Mouse (Mus musculus): ENCODE measurements around the gene Snrnp25. TPM values are rescaled to one million over a fixed set of nuclear protein-coding genes. Genes with fewer than 3 reads are reported as not detected.

The Snrnp25 gene
- total and polyA plus RNA-seq, 3 experiments = 130 to 158 TPM; not detected in 1

GRCm38 (mm10) chr11:32253121-32253520 lies 47.9 kb downstream of the Snrnp25 start:
- Histone ChIP-seq H3K4me3 (ENCODE audit: control insufficient read depth in 1 of 2, insufficient read depth in 1 of 2, low read depth in 2 of 2, low read length in 2 of 2) (no peak overlapping the region), H3K4me1 (ENCODE audit: control insufficient read depth in 1 of 2, insufficient read depth in 2 of 2, low read length in 2 of 2) (peaks cover 13 to 36% of the 10 kb centered on the region in 2 experiments), H3K27me3 (ENCODE audit: control insufficient read depth in 1 of 2, insufficient read depth in 2 of 2, low read length in 2 of 2) (no peaks in the 10 kb centered on the region), H3K9ac (ENCODE audit: control insufficient read depth, low read depth, low read length, poor library complexity, severe bottlenecking) (no peak overlapping the region), H3K79me2 (ENCODE audit: control insufficient read depth, insufficient read depth, low read length, poor library complexity) (no peaks in the 10 kb centered on the region), H3K36me3 (ENCODE audit: control insufficient read depth in 1 of 2, insufficient read depth in 2 of 2, low read length in 2 of 2) (peaks cover 0 to 41% of the 10 kb centered on the region in 2 experiments; a peak in 2 of 4 replicates), H3K27ac (ENCODE audit: control insufficient read depth, low read depth, low read length) (no peak overlapping the region), H3K9me3 (replicated peaks; ENCODE audit: insufficient read depth, low read length) (no peaks in the 10 kb centered on the region)
- DNase-seq (ENCODE audit: low read depth, low spot score) = no peak
- no peak for TF ChIP-seq MAX (IDR thresholded peaks at IDR 0.05; ENCODE audit: low read length)
- TF ChIP-seq POLR2AphosphoS2 (IDR thresholded peaks at IDR 0.05; ENCODE audit: low read length) = no peak
- no peak for TF ChIP-seq ELF1 (IDR thresholded peaks at IDR 0.05; ENCODE audit: low read depth, low read length)
- TF ChIP-seq MAZ (IDR thresholded peaks at IDR 0.05; ENCODE audit: low read depth, low read length) = no peak
- TF ChIP-seq TCF12 (IDR thresholded peaks at IDR 0.05; ENCODE audit: low read depth, low read length) = no peak
- no peak for TF ChIP-seq USF2 (IDR thresholded peaks at IDR 0.05; ENCODE audit: borderline replicate concordance in 1 of 2, insufficient read depth in 1 of 2, low read depth in 1 of 2, low read length in 2 of 2)
- no peak for TF ChIP-seq CHD1 (IDR thresholded peaks at IDR 0.05; ENCODE audit: low read depth, low read length)
- TF ChIP-seq CTCF (IDR thresholded peaks at IDR 0.05 in 2 of 3, conservative IDR thresholded peaks at IDR 0.05 in 1 of 3; ENCODE audit: control insufficient read depth in 1 of 3, insufficient read depth in 1 of 3, low read depth in 2 of 3, low read length in 3 of 3, poor library complexity in 1 of 3, severe bottlenecking in 1 of 3) = no peak
- TF ChIP-seq MEF2A (IDR thresholded peaks at IDR 0.05; ENCODE audit: extremely low read depth, insufficient replicate concordance, low read depth, low read length, poor library complexity, severe bottlenecking) = no peak
- no peak for TF ChIP-seq HCFC1 (IDR thresholded peaks at IDR 0.05; ENCODE audit: low read depth, low read length)

DNA sequence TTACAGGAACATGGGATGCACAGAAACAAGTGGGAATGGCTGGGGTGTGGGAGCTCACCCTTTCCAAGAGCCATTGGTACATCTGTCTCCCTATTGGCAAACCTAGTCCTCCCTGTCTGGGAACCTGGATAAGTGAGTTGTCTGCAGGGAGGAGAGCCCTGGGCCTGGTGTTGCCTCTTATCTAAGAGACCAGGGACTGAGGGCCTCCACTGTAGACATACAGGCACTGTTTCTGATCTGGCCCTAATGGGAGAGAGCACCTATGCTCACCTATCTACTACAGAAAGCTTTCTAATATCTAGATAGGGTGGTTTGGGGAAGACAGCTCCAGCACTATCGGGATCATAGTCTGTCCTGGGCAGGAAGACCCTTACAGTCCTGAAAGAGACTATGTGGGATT lies 50.9 kb downstream of the Snrnp25 start:
- TF ChIP-seq GATA1 (IDR thresholded peaks at IDR 0.05; ENCODE audit: low read depth, low read length) (peak; percentile 60), MAZ (IDR thresholded peaks at IDR 0.05; ENCODE audit: low read depth, low read length) (no peak), POLR2AphosphoS2 (IDR thresholded peaks at IDR 0.05; ENCODE audit: low read length) (no peak), TCF12 (IDR thresholded peaks at IDR 0.05; ENCODE audit: low read depth, low read length) (peak; percentile 46; the same call in 1 of the 2 replicates), EP300 (IDR thresholded peaks at IDR 0.05; ENCODE audit: low read depth in 1 of 2, low read length in 2 of 2) (peak; percentile 27 to 62; a peak in 3 of 4 replicates), TAL1 (IDR thresholded peaks at IDR 0.05; ENCODE audit: low read length) (peak; percentile 85), ZNF384 (IDR thresholded peaks at IDR 0.05; ENCODE audit: low read depth, low read length) (no peak), SIN3A (IDR thresholded peaks at IDR 0.05; ENCODE audit: low read length) (0 out of 2 replicates have a peak, but pooled peaks have one; percentile 13), RAD21 (IDR thresholded peaks at IDR 0.05; ENCODE audit: low read depth, low read length) (no peak)
- Histone ChIP-seq H3K9me3 (replicated peaks; ENCODE audit: insufficient read depth, low read length) (no peaks in the 10 kb centered on the region), H3K4me3 (ENCODE audit: control insufficient read depth in 1 of 2, insufficient read depth in 1 of 2, low read depth in 2 of 2, low read length in 2 of 2) (no peak overlapping the region), H3K9ac (ENCODE audit: control insufficient read depth, low read depth, low read length, poor library complexity, severe bottlenecking) (no peak overlapping the region), H3K36me3 (ENCODE audit: control insufficient read depth in 1 of 2, insufficient read depth in 2 of 2, low read length in 2 of 2) (peaks cover 0 to 17% of the 10 kb centered on the region in 2 experiments; a peak in 2 of 4 replicates), H3K79me2 (ENCODE audit: control insufficient read depth, insufficient read depth, low read length, poor library complexity) (no peaks in the 10 kb centered on the region), H3K27ac (ENCODE audit: control insufficient read depth, low read depth, low read length) (no peak overlapping the region), H3K4me1 (ENCODE audit: control insufficient read depth in 1 of 2, insufficient read depth in 2 of 2, low read length in 2 of 2) (peaks cover 6 to 17% of the 10 kb centered on the region in 2 experiments; a peak in 3 of 4 replicates), H3K27me3 (ENCODE audit: control insufficient read depth in 1 of 2, insufficient read depth in 2 of 2, low read length in 2 of 2) (no peaks in the 10 kb centered on the region)
- DNase-seq (ENCODE audit: low read depth, low spot score) = peak; percentile 53
